Mouse (Mus musculus): ENCODE results near the gene Tubg1.
"Not testable (repeated sequence)": the region's sequence is repeated elsewhere in the genome, so short reads cannot be mapped to it uniquely, and the experiment has no call there.

The Tubg1 gene

GRCm38 (mm10) chr11:101141088-101141487 lies 21.4 kb downstream of the Tubg1 start:
- no peak for DNase-seq (ENCODE audit: low read depth)

- no peak for DNase-seq (ENCODE audit: low read depth)
These were observed 22.7 kb downstream of the Tubg1 start for GRCm38 (mm10) chr11:101142215-101142967.

- peak; percentile 80 for DNase-seq (ENCODE audit: low read depth)
These were observed 23.8 kb downstream of the Tubg1 start for GRCm38 (mm10) chr11:101143338-101144225.

GRCm38 (mm10) chr11:101146377-101146776 lies 26.6 kb downstream of the Tubg1 start:
- no peak for DNase-seq (ENCODE audit: low read depth)

- no peak for DNase-seq (ENCODE audit: low read depth)
These were observed 29.0 kb downstream of the Tubg1 start for GRCm38 (mm10) chr11:101148751-101149150.

GRCm38 (mm10) chr11:101149178-101150105 lies 29.7 kb downstream of the Tubg1 start:
- DNase-seq (ENCODE audit: low read depth) = no peak

- DNase-seq (ENCODE audit: low read depth) = no peak
These were observed 31.3 kb downstream of the Tubg1 start for GRCm38 (mm10) chr11:101151063-101151462.

GRCm38 (mm10) chr11:101152825-101153224 lies 33.1 kb downstream of the Tubg1 start:
- no peak for DNase-seq (ENCODE audit: low read depth)

- DNase-seq (ENCODE audit: low read depth) = no peak
These were observed 34.9 kb downstream of the Tubg1 start for GRCm38 (mm10) chr11:101154648-101155047.

- DNase-seq (ENCODE audit: low read depth) = no peak
These were observed 35.4 kb downstream of the Tubg1 start for GRCm38 (mm10) chr11:101155151-101155550.

GRCm38 (mm10) chr11:101155728-101156371 lies 36.1 kb downstream of the Tubg1 start, which contains the start of gene Tubg2:
TSS of gene Tubg2 (plus strand) at chr11:101155907.
- DNase-seq (ENCODE audit: low read depth) = peak; percentile 76

GRCm38 (mm10) chr11:101160151-101160550 lies 40.4 kb downstream of the Tubg1 start:
- DNase-seq (ENCODE audit: low read depth) = not testable (repeated sequence)

GRCm38 (mm10) chr11:101160981-101161505 lies 41.3 kb downstream of the Tubg1 start:
- not testable (repeated sequence) for DNase-seq (ENCODE audit: low read depth)

- DNase-seq (ENCODE audit: low read depth) = no peak
These were observed 41.8 kb downstream of the Tubg1 start for GRCm38 (mm10) chr11:101161551-101161950.

- DNase-seq (ENCODE audit: low read depth) = no peak
These were observed 42.6 kb downstream of the Tubg1 start for GRCm38 (mm10) chr11:101162301-101162700.

GRCm38 (mm10) chr11:101162772-101163171 lies 43.0 kb downstream of the Tubg1 start:
- no peak for DNase-seq (ENCODE audit: low read depth)

GRCm38 (mm10) chr11:101163476-101164350 lies 44.0 kb downstream of the Tubg1 start:
- peak; percentile 18 for DNase-seq (ENCODE audit: low read depth)

GRCm38 (mm10) chr11:101164351-101164665 lies 44.6 kb downstream of the Tubg1 start:
- no peak for DNase-seq (ENCODE audit: low read depth)

GRCm38 (mm10) chr11:101164677-101165580 lies 45.2 kb downstream of the Tubg1 start:
- peak; percentile 50 for DNase-seq (ENCODE audit: low read depth)

Measured in naive thymus-derived CD4-positive, alpha-beta T cell, adult 2 months (primary cell).